Mouse (Mus musculus) embryonic fibroblast, embryonic 13.5 days (primary cell): ENCODE measurements at regions not wholly inside any gene's neighbourhood (a gene's known extent, or its start where the extent isn't known, plus 50 kb on each side); places are given as distances from the start of the nearest gene placed in this dataset.

ENCODE experiments used
- CTCF ChIP-seq: IDR thresholded peaks from 2 replicates; pipeline ENCODE4 v1.5.1; 2011; ENCODE audit warnings: mild to moderate bottlenecking, control low read depth, low read length, moderate library complexity, borderline replicate concordance; ENCODE audit not compliant: insufficient read depth
- POLR2A ChIP-seq: IDR thresholded peaks from 2 replicates; pipeline ENCODE4 v1.6.1; 2011; ENCODE audit warnings: low read depth, mild to moderate bottlenecking, control low read depth, low read length, moderate library complexity

- TF ChIP-seq CTCF (no peak), POLR2A (no peak)
These were observed 102.7 kb upstream of the Slc38a2 start for GRCm38 (mm10) chr15:96802034-96802728.
